Mouse (Mus musculus) embryo, embryonic 11 days (tissue): Measurements from ENCODE around the gene Mier3.
"Not testable (repeated sequence)": the region's sequence is repeated elsewhere in the genome, so short reads cannot be mapped to it uniquely, and the experiment has no call there.

ENCODE experiments used
- DNase-seq: peaks from one replicate; pipeline ENCODE4 v3.0.0-alpha.2; 2015

Mier3 gene

DNA sequence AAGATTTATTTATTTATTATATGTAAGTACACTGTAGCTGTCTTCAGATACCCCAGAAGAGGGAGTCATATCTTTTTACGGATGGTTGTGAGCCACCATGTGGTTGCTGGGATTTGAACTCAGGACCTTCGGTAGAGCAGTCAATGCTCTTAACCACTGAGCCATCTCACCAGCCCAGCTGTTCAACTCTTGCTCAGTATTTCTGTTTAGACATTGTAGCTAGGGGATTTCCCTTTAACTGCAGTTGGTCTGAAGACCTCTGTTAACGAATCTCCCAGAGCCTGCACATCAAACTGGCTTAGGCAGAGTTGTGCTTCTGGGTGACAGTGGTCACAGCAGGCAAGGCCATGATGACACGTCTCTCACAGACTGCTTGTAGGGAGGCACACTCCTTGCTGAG is 23.2 kb downstream of the Mier3 start:
- DNase-seq: not testable (repeated sequence)

GRCm38 (mm10) chr13:111710531-111710930 is 29.8 kb downstream of the Mier3 start:
- DNase-seq: no peak

- DNase-seq: no peak
These were observed 38.9 kb downstream of the Mier3 start for GRCm38 (mm10) chr13:111719726-111720125.

DNA sequence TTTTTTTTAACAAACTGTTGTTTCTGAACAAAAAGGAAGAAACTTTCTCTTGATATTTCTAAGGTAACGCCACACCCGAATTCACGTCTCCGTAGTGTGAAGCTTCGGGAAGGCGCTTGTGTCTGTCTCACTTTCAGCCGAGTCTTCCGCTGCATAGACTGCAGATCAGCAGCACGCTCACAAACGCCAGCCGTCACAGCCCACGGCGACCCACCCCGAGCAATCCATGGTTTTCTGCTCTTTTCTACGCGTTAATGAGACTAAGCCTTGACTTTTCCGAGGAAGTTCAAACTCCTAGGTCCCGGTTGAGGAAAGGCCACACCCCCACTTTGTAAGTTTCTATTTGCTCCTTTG is 44.0 kb downstream of the Mier3 start:
- no peak for DNase-seq

GRCm38 (mm10) chr13:111725165-111726077 is 44.6 kb downstream of the Mier3 start:
- DNase-seq: peak; percentile 100

- no peak for DNase-seq
These were observed 46.1 kb downstream of the Mier3 start for GRCm38 (mm10) chr13:111726898-111727297.

DNA sequence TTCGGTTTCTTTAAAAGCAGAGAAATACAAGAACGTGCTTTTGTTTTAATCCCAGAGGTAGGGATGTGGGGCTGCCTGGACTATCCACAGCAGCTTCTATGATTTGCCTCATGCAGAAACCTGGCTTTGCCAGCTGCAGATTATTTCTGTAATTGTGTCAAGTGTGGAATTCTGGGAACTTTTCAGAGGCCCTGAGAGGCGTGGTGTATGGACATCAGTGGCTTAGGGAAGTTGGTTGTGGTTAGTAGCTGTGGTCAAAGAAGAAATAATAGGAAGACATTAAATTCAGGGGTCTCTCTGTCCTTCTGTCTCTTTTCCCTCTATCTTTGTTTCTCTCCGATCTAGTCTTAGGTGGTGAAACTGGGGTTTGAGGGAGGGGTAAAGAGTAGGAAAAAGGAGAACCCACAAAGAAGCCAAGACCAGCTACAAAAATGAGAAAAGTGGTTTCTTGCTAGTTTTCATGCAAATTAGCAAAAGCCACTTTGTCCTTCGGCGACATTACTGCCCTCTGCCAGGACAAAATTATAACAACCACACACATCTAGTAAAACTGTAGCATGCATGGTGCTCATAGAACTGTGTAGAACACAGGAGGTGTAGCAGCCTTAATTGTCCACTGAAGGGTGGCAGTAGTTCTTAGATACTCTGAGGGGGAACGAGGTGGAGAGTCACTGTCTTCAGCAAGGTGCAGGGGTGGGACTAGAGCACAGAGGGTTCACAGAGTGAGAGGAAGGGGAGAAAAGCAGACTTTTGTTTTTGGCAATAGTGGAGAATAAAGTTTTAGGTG is 60.6 kb downstream of the Mier3 start:
- no peak for DNase-seq

- peak; percentile 86 for DNase-seq
These were observed 61.3 kb downstream of the Mier3 start for GRCm38 (mm10) chr13:111741991-111742615.

DNA sequence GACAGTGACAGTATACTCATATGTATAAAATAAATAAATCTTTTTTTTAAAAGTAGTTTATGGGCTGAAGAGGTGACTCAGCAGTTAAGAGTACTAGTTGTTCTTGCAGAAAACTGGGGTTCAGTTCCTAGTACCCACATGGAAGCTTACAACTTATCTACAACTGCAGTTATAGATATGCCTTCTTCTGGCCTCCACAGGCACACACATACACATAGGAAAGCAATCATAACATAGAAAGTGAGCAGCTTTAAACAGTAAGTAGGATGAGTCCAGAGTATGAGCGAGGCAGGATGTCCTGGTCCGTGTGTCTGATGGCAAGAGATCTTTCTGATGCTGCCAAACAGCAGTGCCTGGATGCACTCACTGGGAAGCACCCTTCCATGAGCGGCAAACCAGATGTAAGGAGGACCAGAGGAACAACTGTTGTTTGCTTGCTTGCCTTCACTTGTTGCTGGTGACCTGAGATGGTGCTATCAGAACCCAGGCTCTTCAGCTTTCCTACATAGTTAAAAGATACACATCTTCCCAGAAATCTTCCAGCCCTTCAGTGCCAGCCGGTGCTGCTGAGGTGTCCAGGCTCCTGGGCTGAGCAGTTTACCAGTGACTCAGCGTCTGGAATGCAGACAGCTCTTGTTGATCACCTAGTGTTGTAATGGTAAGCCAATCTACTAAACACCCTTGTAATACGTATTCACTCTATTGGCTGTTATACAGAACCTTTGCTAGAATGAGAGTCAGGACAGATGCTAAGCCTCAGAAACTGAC is 63.6 kb downstream of the Mier3 start:
- no peak for DNase-seq

DNA sequence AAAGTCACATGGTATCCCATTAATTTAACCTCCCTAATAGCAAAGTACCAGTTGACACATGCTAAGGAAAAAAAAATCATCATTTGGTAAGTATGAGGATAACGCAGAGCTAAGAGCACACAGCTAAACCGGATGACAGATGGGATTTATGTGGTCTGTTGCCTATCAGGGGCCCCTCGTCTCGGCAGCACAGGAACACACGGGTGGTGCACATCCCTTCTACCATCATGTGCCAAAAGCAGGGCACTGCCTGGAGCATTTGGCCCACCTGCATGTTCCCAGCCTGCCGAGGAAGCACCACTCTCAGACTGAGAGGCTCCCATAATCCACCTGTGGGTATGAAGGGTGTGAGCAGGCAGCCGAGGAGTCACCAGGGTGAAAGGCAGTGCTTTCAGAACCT is 64.4 kb downstream of the Mier3 start:
- DNase-seq: no peak

DNA sequence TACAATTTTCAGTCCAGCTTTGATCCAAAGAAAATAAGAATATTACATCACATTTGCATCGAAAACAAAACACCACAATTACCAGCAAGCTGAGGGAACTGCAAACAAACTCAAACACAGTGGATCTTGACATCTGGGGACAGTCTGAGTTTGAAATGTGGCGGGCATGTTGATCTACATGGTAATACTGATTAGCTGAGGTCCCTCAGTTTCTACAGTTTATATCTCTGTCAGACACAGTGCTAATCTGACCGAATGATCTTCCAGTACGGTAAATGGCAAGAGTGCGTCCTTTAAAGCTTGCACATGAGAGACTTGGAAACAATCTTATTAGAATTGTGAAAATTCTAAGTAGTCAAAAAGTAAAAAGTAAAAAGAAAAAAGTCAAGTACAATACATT is 66.1 kb downstream of the Mier3 start:
- no peak for DNase-seq

DNA sequence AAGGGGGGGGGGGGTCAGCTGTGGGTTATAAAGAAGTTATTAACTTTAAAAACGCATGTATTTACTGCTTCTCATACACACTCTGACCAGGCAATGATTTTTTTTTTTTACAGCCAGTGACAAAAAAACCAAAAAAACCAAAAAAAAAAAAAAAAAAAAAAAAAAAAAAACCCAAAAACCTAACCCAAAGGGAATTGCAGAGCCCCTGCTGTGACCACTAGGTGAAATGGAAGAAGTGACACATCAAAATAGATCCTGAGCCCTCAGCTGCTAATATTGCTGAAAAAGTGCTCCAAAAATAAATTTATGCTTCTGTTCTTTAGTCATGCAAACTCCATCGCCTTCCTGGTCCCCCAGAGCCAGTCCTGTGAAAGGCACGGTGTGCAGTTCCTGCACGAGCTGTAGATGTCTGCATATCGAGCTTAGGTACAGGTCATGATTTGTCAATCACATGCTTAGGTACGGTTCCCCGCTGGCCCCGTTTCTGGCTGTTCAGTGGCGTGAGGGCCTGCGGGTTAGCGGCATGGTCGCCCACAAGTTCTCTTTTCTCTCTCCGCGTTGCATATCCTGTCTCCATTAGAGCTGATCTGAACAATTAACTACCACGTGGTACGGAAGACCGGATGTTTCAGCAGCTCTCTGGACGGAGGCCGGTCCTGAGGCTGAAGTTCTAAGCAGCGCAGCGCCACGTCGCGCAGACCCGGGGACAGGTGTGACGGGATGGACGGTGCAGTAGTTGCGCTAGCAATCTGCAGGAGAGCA is 67.7 kb downstream of the Mier3 start:
- DNase-seq: no peak

DNA sequence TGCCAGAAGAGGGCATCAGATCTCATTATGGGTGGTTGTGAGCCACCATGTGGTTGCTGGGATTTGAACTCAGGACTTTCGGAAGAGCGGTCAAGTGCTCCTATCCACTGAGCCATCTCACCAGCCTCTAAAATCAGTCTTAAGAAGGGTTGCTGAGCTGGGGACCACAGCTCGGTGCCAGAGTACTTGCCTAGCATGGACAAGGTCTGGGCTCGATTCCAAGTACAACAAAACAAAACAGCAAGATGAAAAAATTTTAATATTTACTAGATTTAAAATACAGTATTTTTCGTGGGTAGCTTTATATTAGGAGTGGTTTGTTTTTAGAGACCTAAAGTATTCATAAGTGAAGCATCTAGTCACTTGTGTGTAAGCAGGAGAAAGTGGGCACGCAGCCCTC is 72.5 kb downstream of the Mier3 start:
- DNase-seq: no peak

DNA sequence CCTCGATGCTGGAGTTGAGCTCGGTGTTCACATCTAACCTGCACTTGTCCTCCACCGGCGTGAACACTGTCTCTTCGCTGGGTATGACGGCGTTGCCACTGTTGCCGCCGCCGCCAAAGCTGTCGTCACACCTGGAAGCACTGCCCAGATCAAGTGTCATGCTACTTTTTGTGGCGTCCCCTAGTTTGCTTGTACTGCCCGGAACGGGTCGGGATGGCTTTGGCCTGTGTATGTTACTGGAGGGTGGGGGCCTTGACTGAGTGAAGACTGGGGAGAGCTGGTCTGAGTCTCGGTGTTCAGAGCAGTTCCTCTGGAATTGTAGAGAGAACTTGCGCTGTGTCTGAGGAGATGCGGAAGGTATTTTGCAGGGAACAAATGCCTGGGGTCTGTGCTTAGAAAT is 74.6 kb downstream of the Mier3 start:
- DNase-seq: no peak

- DNase-seq: no peak
These were observed 75.2 kb downstream of the Mier3 start for GRCm38 (mm10) chr13:111755937-111756336.

DNA sequence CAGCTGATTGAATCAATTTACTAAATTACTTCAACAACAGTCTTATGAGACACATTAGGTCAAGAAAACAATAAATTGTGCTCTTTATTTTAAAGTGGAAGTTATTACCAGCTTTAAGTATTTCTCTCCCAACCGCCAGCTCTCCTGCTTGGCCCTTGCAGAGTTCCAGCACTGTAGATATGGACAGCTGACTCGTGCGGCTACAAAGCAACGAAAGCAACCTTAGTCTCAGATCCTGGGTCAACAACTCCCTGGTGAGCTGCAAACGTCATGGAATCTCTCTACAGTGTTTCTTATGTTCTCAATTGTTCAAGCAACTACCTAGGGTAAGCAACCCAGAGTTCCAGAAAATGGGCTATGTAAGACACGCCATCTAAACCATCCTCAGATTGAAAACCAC is 76.2 kb downstream of the Mier3 start:
- no peak for DNase-seq

DNA sequence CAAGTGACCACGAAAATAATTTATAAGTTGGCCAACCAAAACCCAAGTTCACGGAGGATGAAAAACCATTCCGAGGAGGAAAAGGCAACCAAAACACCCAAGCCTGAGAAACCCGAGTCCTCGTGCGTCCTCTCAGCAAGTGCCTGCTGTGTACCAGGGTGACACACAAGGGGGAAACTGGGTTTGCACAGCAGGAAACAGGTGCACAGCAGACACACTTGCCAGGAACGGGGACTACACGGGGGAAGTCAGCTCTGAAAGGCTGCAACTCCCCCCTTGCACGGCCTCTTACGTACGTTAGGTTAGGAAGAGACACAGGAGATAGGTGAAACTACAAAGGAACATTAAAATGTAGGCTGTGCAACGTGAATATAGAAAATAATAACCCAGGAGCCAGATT is 81.7 kb downstream of the Mier3 start:
- DNase-seq: no peak
